Mouse (Mus musculus) lung, postnatal 4 days (tissue): ENCODE measurements around the gene Zbp1.

Experiments
- DNase-seq, 2 experiments: peaks; one replicate each; pipeline ENCODE4 v3.0.0; 2021

The Zbp1 gene

GRCm38 (mm10) chr2:173246688-173247087 lies 28.0 kb upstream of the Zbp1 start:
- no peak for DNase-seq

GRCm38 (mm10) chr2:173245258-173245657 lies 26.5 kb upstream of the Zbp1 start:
- no peak for DNase-seq

GRCm38 (mm10) chr2:173244108-173244507 lies 25.4 kb upstream of the Zbp1 start:
- DNase-seq, result no peak

DNA sequence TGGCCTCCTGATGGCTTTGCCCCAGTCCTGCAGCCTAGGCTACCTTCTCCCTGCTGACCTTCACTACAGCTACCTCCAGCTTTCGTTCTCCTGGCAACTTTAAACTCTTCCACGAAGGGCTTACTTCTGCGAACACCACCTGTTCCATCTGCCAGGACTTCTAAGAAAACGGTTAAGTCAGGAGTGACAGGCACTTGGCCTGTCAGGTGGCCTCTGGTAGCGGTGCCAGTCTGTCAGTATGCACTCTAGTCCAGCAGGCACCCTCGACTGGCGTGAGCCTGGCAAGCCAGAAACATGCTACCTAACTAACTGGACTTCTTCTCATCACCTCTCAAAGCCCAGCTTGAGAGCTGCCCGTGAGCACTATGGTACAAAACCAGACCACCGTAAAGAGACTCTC lies 24.9 kb upstream of the Zbp1 start:
- no peak for DNase-seq

- DNase-seq, result no peak
These were observed 24.2 kb upstream of the Zbp1 start for GRCm38 (mm10) chr2:173242874-173243273.

- DNase-seq, result no peak
These were observed 22.0 kb upstream of the Zbp1 start for GRCm38 (mm10) chr2:173240738-173241137.

DNA sequence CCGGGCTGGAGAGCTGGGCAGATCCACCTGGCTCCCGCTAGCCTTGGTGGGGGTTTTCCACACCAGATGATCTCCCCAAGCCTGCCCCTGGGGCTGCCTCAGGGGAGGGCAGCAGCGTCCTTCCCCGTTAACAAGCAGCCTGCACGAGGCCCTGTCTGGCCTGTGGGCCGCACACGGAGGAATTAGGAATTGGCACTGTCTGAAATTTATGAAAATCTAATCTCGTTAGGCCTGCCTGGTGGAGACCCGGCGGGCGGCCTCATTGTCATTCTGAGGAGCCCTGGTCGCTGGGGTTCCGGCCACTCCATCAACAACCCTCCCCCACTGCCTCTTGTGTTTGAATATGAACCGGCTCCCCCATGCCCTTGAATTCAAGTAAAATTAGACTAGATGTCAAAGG lies 19.8 kb upstream of the Zbp1 start:
- DNase-seq, result no peak

GRCm38 (mm10) chr2:173235435-173236332 lies 17.0 kb upstream of the Zbp1 start:
- peak; percentile 42 to 78 for DNase-seq

DNA sequence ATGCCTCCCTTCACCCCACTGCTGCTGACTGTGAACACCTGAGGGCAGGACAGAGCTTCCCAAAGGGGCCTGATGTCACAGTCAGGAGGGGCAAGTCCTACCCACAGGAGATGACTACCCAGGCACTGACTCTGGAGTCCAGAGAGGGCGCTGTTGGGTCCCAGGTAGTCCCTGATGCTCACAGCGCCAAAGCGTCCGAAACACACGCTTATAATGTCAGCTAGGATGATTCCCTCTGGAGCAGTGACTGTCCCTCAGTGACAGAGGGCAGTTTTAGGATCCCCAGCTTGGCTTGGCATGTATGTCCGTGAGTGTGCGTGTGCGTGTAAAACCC lies 14.0 kb upstream of the Zbp1 start:
- no peak for DNase-seq

GRCm38 (mm10) chr2:173232065-173232765 lies 13.5 kb upstream of the Zbp1 start:
- no peak for DNase-seq

DNA sequence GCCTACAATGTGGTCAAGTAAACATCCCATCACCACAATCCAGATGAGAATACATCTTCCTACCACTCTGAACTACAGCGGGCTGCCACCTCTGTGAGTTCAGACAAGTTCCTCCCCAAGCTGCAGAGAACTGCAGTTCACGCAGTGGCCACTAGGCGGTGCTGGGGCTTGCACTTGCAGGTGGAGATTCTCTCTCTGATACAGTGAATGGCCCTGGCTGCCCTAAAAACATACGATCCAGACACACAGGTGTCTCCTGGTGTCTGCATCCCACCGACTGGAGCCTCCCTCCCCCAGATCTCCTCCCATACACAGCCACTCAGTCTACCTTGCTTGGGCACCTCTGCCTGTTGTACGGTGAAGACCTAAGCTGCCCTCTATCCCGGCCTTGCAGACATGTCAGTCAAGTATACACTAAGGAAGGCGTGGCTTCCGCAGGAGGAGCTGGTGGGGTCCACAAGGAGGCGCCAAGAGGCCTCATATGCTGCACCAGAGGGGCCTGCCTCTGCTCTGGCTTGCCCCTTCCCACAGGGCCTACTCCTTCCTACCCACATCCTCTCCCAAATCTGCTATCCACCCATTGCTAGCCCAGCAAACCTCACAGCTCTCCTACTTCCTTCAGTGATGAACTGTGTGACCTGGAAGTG lies 11.0 kb upstream of the Zbp1 start:
- peak; percentile 87 to 92 for DNase-seq

- DNase-seq, result no peak
These were observed 9.8 kb upstream of the Zbp1 start for GRCm38 (mm10) chr2:173228567-173228966.

DNA sequence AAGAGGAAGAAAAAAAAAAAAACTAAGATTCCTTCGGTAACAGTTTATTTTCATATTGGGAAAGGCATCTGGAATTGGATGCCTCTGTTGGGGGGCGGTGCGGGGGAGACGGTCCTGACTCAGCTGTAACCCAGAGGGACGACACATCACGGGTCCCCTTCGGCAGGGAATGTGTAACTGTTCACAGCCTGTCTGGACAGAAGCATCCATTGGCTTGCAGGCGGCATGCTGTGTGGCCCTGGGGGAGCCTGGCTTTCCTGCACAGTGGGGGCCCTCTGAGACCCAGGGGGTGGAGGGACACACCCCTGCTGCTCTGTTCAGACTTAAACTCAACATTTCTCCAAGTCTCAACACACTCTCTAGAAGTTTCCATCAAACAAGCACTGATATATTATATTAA lies 8.1 kb upstream of the Zbp1 start:
- DNase-seq, result no peak

GRCm38 (mm10) chr2:173225906-173226305 lies 7.2 kb upstream of the Zbp1 start:
- DNase-seq, result no peak

GRCm38 (mm10) chr2:173224832-173225231 lies 6.1 kb upstream of the Zbp1 start:
- DNase-seq, result no peak

- DNase-seq, result no peak
These were observed 5.4 kb upstream of the Zbp1 start for GRCm38 (mm10) chr2:173224097-173224496.

GRCm38 (mm10) chr2:173223496-173223895 lies 4.8 kb upstream of the Zbp1 start:
- DNase-seq, result peak in 1 of 2 experiments; percentile 10

DNA sequence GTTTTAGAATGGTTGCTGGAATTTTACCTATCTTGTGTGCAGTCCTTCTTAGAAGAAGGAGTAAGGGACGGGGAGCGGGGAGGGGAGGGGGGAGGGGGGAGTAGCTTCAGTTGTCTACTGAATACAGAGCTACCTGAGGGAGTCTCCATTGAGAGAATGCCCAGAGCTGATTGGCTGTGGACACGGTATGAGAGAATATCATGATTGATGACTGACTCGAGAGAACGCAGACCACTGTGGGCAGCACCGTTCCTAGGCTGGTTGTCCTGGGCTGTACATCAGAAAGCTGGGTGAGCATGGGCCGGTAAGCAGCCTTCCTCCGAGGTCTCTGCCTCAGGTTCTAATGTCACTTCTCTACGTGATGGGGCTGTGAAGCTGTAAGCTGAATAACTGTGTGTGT lies 2.0 kb upstream of the Zbp1 start:
- peak in 1 of 2 experiments; percentile 17 for DNase-seq

GRCm38 (mm10) chr2:173219256-173219954 lies 682 bp upstream of the Zbp1 start:
- peak; percentile 31 to 56 for DNase-seq

DNA sequence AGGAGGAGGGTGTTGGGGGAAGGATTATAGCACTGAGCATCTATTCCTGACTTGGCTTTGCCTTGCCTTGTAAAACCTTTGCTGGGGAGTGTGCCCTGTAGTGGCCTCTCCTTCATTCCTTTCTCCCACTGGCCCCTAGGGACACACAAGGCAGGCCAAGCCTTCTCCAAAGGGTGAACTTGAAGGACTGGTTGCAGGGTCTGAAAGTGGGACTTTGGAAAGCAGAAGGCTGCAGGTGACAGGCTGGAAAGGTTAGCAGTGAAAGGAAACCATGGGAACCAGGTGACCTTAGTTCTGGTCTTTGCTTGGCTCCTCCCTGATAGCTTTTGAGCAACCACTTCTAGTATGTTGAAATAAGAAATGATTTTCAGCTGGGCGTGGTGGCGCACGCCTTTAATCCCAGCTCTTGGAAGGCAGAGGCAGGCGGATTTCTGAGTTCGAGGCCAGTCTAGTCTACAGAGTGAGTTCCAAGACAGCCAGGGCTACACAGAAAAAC lies 912 bp downstream of the Zbp1 start:
- DNase-seq, result peak in 1 of 2 experiments; percentile 18

DNA sequence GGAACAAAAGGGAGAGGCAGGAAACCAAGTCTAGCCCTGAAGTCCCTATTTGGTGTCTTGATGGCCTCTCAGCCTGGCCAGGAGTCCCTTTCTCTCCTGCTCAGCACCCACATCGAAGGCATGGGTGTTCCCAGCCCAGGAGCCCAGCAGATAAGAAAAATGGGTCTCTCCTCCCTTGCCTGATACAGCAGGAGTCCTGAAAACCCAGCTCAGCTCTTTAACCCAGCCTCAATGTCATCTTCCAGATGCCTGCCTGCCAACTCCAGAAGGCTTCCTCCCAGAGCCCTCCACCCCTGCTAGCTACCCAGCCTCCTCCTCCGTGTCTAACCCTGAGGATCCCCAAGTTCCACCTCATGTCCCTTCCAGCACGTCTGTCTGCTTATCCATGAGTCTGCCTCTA lies 1.5 kb downstream of the Zbp1 start:
- peak in 1 of 2 experiments; percentile 9 for DNase-seq

- DNase-seq, result peak in 1 of 2 experiments; percentile 17
These were observed 1.9 kb downstream of the Zbp1 start for GRCm38 (mm10) chr2:173216840-173217239.

- DNase-seq, result peak in 1 of 2 experiments; percentile 10
These were observed 6.5 kb downstream of the Zbp1 start for GRCm38 (mm10) chr2:173212227-173212626.
